Mouse (Mus musculus) testis, adult 2 months (tissue): ENCODE measurements around the gene Csrnp3.

Experiments
- CTCF ChIP-seq: fragments of 200-500 bp; IDR thresholded peaks from 2 replicates; pipeline ENCODE4 v1.5.1; 2012; ENCODE audit warnings: low read depth, mild to moderate bottlenecking, inconsistent platforms, low read length, moderate library complexity; ENCODE audit not compliant: control insufficient read depth, insufficient read depth, insufficient replicate concordance
- POLR2A ChIP-seq: fragments of 200-500 bp; IDR thresholded peaks from 2 replicates; pipeline ENCODE4 v1.6.1; 2012; ENCODE audit warnings: low read depth, mild to moderate bottlenecking, inconsistent platforms, low read length, moderate library complexity; ENCODE audit not compliant: control insufficient read depth

DNA sequence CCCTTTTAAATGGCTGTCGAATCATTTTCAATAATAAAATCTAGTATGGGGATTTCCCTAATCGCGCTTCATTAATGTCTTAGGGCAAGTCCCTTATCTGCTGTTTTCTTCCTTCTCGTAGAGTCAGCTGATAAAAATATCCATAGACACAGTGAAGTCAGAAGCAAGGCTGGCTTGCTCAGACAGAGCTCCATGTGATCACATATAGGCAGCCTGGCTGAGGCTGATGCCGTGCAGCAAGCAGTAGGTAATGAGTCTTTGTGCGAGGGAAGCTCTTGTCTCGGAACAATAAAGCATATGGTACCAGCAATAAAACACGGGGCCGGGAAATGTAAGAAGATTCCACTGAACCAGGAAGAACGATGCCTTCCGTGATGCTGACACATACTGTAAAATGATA, 84.4 kb downstream of the Csrnp3 start:
- no peak for TF ChIP-seq POLR2A
- TF ChIP-seq CTCF: no peak
